Mouse (Mus musculus): ENCODE data around the gene Gja10.
A peak's percentile ranks its signal among the peaks of the same experiment; 100 is the strongest.

The Gja10 gene

GRCm38 (mm10) chr4:32602660-32603059 lies at the start of gene Gja10:
Gene Gja10 (minus strand): TSS chr4:32602760.
- no peak for DNase-seq (ENCODE audit: low spot score)

DNA sequence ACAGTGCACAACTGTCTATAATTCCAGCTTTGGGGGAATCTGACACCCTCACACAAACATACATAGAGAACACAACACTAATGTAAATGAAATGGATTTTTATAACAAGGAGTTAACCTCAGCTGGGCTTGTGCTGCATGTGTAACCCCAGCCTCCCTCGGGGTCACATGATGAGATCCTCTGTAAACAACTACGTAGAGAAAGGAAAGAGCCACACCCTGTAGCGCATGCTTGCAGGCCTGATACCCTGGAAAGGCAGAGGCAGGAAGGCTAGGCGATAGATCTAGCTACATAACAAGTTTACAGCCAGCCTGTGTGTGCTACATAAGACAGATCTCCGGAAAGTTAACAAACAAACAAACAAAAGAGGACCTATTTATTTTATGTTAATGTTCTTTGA lies 49.1 kb upstream of the Gja10 start:
- DNase-seq (ENCODE audit: low spot score): no peak

GRCm38 (mm10) chr4:32621637-32622036 lies 19.1 kb upstream of the Gja10 start:
- DNase-seq (ENCODE audit: low spot score): no peak

GRCm38 (mm10) chr4:32615034-32615881 lies 12.7 kb upstream of the Gja10 start, which contains the start of gene Casp8ap2:
Gene Casp8ap2 (plus strand): TSS chr4:32615451.
- peak; percentile 90 for DNase-seq (ENCODE audit: low spot score)

GRCm38 (mm10) chr4:32601135-32601534 lies 1.4 kb downstream of the Gja10 start:
- DNase-seq (ENCODE audit: low spot score): no peak

DNA sequence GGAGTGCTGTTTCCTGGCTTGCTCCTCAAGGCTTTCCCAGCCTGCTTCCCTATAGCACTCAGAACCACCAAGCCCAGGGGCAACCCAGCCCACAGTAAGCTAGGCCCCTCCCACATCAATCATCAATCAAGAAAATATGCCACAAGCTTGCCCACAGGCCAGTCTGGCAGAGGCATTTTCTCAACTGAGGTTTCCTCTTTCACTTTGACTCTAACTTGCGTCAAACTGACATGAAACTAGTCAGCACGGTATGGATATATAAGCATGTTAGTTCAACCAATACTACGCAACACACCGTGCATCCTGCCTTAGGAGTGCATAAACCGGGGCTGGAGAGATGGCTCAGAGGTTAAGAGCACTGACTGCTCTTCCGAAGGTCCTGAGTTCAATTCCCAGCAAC lies 14.3 kb downstream of the Gja10 start:
- DNase-seq (ENCODE audit: low spot score): no peak

- no peak for DNase-seq (ENCODE audit: low spot score)
These were observed 15.0 kb downstream of the Gja10 start for GRCm38 (mm10) chr4:32587543-32587942.

GRCm38 (mm10) chr4:32586596-32586995 lies 16.0 kb downstream of the Gja10 start:
- DNase-seq (ENCODE audit: low spot score): no peak

GRCm38 (mm10) chr4:32584181-32584580 lies 18.4 kb downstream of the Gja10 start:
- DNase-seq (ENCODE audit: low spot score): no peak

DNA sequence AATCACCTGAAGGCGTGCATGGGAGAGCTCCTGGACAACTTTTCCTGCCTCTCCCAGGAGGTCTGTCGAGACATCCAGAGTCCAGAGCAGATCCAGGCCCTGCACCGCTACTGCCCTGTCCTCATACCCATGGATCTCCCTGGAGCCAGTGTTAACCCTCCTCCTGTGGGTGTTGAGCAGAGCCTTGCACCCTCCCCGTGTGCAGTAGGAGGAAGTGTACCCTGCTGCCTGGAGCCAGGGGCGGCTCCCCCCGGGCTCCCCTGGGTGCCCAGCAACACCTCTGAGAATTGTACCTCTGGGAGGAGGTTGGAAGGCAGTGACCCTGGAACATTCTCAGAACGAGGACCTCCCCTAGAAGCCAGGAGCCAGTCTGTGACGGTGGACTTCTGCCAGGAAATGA lies 22.7 kb downstream of the Gja10 start:
- no peak for DNase-seq (ENCODE audit: low spot score)

DNA sequence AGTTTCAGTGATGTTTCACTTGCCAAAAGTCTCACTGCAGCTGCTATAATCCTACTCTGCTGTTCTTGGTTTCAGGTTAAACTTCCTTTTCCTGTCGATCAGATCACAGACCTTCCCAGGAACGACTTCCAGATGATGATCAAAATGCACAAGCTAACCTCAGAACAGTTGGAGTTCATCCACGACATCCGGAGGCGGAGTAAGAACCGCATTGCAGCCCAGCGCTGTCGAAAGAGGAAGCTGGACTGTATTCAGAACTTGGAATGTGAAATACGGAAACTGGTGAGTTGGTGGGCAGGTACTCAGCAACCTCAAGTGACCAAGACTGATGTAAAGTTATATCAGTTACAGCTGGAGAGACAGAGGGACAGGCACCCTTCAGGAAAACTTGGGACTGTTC lies 27.4 kb downstream of the Gja10 start:
- DNase-seq (ENCODE audit: low spot score): no peak

- DNase-seq (ENCODE audit: low spot score): no peak
These were observed 28.0 kb downstream of the Gja10 start for GRCm38 (mm10) chr4:32574604-32575003.

GRCm38 (mm10) chr4:32573586-32573985 lies 29.0 kb downstream of the Gja10 start:
- no peak for DNase-seq (ENCODE audit: low spot score)

DNA sequence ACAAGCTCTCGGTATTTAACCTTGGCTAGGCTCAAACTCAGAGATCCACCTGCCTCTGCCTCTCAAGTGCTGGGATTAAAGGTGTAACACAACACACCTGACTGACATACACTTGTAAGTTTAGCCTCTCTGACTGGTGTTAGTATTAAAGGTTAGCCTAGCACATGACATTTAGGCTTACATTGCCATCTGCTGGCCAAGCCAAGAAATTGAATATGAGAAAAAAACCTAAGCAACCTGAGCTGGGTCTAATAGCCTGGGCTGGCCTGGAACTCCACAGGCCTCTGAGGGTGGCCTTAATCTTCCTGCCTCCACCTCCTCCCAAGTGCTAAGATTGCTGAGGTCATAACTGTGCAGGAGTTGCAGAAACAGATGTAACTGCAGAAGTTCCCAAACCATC lies 30.4 kb downstream of the Gja10 start:
- no peak for DNase-seq (ENCODE audit: low spot score)

- no peak for DNase-seq (ENCODE audit: low spot score)
These were observed 31.1 kb downstream of the Gja10 start for GRCm38 (mm10) chr4:32571441-32571840.

DNA sequence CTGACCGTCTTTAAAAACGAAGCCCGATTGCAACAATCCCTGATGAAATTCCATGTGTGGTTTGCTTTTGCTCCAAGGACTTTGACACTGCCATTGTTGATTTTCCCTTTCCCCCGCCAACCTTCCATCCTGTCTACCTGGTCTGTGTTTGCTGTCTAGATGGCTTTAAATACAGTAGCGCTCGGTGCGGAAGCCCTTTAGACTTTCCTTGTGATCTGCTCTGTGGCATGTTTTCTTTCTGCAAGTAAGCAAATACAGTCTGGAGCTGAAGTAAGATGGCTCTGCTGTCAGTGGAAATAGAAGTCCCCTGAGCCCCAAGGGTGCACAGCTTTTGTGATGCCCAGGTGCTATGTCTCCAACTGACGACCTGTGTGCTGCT lies 31.6 kb downstream of the Gja10 start:
- DNase-seq (ENCODE audit: low spot score): no peak

GRCm38 (mm10) chr4:32569995-32570938 lies 32.3 kb downstream of the Gja10 start:
- DNase-seq (ENCODE audit: low spot score): no peak

GRCm38 (mm10) chr4:32569054-32569453 lies 33.5 kb downstream of the Gja10 start:
- no peak for DNase-seq (ENCODE audit: low spot score)

DNA sequence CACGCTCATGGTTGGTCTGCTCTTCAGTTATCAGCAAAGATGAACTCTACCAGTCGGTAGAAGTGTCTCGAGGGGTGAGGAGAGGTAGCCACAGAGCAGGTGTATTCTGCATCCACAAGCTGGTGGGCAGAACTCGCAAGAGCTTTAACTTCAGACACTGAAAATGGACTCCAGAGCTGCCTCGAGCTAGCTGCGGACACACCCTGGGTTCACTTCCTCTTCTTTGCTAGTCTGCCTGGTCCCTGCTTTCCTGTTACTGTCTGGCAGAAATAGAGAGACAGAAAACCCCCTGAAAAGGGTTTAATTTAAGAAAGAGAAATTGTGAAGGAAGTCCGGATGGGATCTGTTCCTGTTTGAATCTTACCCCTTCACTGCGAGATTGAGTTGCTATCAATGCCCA lies 37.6 kb downstream of the Gja10 start:
- DNase-seq (ENCODE audit: low spot score): no peak

DNA sequence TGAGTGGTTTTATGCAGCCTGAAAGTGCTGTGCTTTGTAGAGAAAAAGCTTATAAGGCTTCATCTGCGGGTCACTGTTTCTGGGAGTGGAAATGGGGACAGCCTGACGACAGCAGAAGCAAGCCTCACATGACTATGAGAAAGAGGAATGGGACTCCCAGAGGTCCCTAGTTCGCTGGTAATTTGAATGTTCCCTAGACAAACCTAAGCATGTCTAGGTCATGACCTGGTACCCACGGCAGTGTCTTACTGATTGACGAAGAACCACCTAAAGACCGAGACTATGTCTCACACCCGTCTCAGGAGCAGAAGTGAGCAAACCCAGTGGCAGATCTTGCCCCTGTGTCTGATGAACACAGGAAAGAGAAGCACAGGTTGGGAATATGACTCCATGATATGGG lies 38.1 kb downstream of the Gja10 start:
- DNase-seq (ENCODE audit: low spot score): no peak

DNA sequence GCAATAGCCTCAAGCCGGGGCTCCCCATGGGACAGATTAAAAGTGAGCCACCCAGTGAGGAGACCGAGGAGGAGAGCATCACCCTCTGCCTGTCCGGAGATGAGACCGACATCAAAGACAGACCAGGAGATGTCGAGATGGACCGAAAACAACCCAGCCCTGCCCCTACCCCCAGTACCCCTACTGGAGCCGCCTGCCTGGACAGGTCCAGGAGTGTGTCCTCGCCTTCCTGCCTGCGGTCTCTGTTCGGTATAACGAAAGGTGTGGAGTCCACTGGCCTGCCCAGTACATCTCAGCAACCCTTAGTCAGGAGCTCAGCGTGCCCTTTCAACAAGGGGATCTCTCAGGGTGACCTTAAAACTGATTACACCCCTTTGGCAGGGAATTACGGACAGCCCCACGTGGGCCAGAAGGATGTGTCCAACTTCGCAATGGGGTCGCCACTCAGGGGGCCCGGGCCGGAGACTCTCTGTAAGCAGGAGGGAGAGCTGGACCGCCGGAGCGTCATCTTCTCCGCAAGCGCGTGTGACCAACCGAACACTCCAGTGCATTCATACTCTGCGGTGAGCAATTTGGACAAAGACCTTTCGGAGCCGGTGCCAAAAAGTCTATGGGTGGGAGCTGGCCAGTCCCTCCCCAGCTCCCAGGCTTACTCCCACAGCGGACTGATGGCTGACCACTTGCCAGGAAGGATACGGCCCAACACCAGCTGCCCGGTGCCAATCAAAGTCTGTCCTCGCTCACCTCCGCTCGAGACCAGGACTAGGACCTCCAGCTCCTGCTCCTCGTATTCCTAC lies 40.0 kb downstream of the Gja10 start:
- DNase-seq (ENCODE audit: low spot score): no peak

DNA sequence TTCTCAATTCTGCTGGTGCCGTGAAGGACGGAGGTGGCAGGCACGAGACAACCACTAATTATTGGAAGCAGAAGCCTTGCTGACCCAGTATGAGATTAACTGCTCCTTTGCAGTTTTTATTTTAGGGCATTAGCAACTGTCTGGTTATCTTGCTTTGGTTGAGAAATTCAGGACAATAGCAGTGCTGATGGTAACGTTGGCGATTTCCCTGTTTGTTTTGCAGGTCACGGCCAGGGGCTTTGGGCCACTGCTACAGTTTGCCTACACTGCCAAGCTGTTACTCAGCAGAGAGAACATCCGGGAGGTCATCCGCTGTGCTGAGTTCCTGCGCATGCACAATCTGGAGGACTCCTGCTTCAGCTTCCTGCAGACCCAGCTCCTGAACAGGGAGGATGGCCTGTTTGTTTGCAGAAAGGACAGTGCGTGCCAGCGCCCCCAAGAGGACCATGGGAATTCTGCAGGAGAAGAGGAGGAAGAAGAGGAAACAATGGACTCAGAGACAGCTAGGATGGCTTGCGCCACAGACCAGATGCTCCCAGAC lies 40.9 kb downstream of the Gja10 start:
- DNase-seq (ENCODE audit: low spot score): no peak

Data from urinary bladder, postnatal 10 days (tissue).